Mouse (Mus musculus): ENCODE measurements around the gene Hipk2. TPM values are rescaled to one million over a fixed set of nuclear protein-coding genes. Genes with fewer than 3 reads are reported as not detected.

Gene Hipk2
- polyA plus RNA-seq (2015; fragmentation: Nextera tagmentation; extraction: Ambion mirVana), result 44.0 and 46.9 TPM in 2 replicates

GRCm38 (mm10) chr6:38876071-38876911, at the start of gene Hipk2:
Gene Hipk2, minus strand, starts transcription at chr6:38876165.
- Histone ChIP-seq H3K9ac (replicated peaks) (peak within 1 kb of the TSS; percentile 100), H3K4me2 (replicated peaks) (peak within 1 kb of the TSS; percentile 69), H3K27ac (peak within 1 kb of the TSS; percentile 98), H3K4me3 (replicated peaks) (peak within 1 kb of the TSS; percentile 100), H3K4me1 (replicated peaks) (peaks cover 33% of the 10 kb centered on the region), H3K36me3 (no peaks in the 10 kb centered on the region), H3K9me3 (no peaks in the 10 kb centered on the region), H3K27me3 (peaks cover 6% of the 10 kb centered on the region)
- under 1% methylated on average over 53 of the region's 108 CpGs for WGBS
- ATAC-seq, result peak; percentile 92

DNA sequence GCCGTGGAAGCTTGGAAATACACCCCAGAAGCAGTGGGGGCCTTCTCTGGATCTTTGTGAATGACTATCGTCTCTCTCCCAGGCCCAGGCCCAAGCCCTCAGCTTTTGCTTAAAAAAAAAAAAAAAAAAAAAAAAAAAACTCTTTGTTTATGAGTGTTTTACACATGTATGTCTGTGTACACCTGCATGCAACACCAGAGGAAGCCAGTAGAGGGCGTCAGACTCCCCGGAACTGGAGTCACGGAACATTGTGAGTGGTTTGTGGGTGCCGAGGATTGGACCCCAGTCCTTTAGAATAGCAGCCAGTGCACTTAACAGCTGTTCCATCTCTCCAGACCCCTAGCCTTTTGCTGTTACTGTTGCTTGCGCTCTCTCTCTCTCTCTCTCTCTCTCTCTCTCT, 49.8 kb upstream of the Hipk2 start:
- Histone ChIP-seq H3K9me3 (no peaks in the 10 kb centered on the region), H3K27ac (no peak overlapping the region), H3K9ac (replicated peaks) (no peak overlapping the region), H3K4me3 (replicated peaks) (no peak overlapping the region), H3K4me1 (replicated peaks) (peaks cover 10% of the 10 kb centered on the region; the same call in 1 of the 2 replicates), H3K4me2 (replicated peaks) (peak overlapping the region; percentile 33), H3K36me3 (no peaks in the 10 kb centered on the region), H3K27me3 (no peaks in the 10 kb centered on the region)
- 54% methylated on average over 7 of the region's 7 CpGs for WGBS
- no peak for ATAC-seq

DNA sequence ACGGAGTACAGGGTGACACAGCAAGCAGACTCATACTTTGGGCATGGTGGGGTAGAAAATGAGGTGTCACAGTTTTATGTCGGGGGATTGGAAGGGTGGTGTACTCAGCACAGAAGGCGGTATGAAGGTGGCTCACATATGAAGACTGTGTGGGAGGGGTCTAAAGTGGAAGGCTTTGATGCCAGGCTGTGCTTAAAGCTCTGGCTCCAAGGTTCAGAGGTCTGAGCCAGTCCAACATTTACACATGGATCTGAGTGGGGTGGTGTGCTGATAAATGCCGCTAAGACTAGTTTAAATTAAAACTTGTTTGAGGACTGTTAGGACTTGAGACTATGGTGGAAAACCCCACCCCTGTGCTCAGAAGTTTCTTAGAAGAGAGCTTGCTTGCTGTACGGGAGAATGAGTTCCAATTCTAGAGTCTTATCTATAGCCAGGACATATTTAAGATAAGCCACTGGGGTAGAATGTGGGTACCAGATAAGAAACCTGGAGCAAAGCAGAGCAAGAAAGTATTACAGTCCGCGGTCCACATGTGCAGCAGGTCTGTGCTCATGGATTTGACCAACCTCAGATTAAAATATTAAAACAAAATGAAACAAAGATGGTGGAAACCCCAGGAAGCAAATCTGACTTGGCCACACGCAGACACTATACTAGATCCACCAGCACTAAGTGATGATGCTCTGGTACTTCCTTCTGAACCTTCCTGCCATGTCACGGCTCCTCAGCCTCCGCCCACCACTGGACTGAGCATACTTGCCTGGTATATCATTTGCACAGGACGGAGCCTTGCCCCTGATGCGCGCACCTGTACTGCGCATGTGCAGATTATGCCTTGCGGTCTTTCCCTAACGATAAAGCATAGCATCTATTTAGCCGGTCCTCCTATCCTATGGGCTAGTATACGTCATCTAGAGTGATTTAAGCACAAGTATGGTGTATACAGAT, 48.2 kb upstream of the Hipk2 start:
- no peak overlapping the region for H3K27ac ChIP-seq
- H3K36me3 ChIP-seq, result no peaks in the 10 kb centered on the region
- ATAC-seq, result no peak

DNA sequence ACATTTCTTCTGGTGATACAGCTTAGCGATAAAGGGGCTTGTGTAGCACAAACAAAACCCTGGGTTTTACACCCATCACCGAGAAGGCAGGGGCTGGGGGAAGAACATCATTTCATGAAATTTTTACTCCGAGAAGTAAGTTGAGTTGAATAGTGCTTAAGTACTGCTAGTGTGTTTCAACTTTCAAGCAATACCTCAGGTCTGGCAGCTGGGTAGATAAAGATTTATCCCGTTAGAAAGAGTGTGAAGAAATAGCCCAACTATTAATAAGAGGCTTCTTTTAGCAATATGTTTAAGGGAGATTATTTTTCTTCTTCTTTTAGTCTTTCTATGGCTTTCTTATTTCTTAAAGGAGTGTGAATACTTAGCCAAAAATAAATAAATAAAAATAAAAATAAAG, 47.5 kb upstream of the Hipk2 start:
- Histone ChIP-seq H3K27ac (no peak overlapping the region), H3K4me1 (replicated peaks) (peaks cover 10% of the 10 kb centered on the region; the same call in 1 of the 2 replicates), H3K36me3 (no peaks in the 10 kb centered on the region), H3K9ac (replicated peaks) (no peak overlapping the region), H3K4me3 (replicated peaks) (no peak overlapping the region), H3K27me3 (no peaks in the 10 kb centered on the region), H3K4me2 (replicated peaks) (no peak overlapping the region), H3K9me3 (no peaks in the 10 kb centered on the region)
- no peak for ATAC-seq
- 93% methylated on average over 4 of the region's 4 CpGs for WGBS

More for the DNA sequence above, 48.2 kb upstream of the Hipk2 start:
- no peaks in the 10 kb centered on the region for H3K9me3 ChIP-seq
- no peaks in the 10 kb centered on the region for H3K27me3 ChIP-seq
- H3K4me1 ChIP-seq (replicated peaks), result peaks cover 10% of the 10 kb centered on the region; the same call in 1 of the 2 replicates
- WGBS, result 95% methylated on average over 18 of the region's 18 CpGs
- H3K4me3 ChIP-seq (replicated peaks), result no peak overlapping the region
- H3K9ac ChIP-seq (replicated peaks), result no peak overlapping the region
- no peak overlapping the region for H3K4me2 ChIP-seq (replicated peaks)

- no peak for ATAC-seq
- Histone ChIP-seq H3K27me3 (no peaks in the 10 kb centered on the region), H3K36me3 (no peaks in the 10 kb centered on the region), H3K27ac (no peak overlapping the region), H3K4me1 (replicated peaks) (peaks cover 10% of the 10 kb centered on the region; the same call in 1 of the 2 replicates), H3K4me3 (replicated peaks) (no peak overlapping the region), H3K4me2 (replicated peaks) (no peak overlapping the region), H3K9ac (replicated peaks) (no peak overlapping the region), H3K9me3 (no peaks in the 10 kb centered on the region)
- WGBS, result 70% methylated on average over 2 of the region's 2 CpGs
Measured at GRCm38 (mm10) chr6:38922517-38922916, 46.6 kb upstream of the Hipk2 start.

DNA sequence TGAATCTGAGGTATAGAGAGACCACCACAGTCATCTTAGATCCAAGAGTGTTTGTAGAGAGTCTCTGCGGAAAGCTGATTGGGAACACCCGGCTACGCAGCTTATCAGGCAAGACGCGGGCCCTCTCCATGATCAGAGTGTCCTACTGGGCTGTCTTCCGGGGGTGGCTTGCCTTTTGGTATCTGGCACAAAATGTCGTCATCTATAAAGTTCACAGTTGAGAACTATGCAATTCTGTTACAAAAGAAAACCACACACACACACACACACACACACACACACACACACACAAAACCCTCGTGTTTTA, 45.8 kb upstream of the Hipk2 start:
- Histone ChIP-seq H3K4me1 (replicated peaks) (peaks cover 10% of the 10 kb centered on the region; the same call in 1 of the 2 replicates), H3K36me3 (no peaks in the 10 kb centered on the region), H3K9ac (replicated peaks) (no peak overlapping the region), H3K9me3 (no peaks in the 10 kb centered on the region), H3K4me2 (replicated peaks) (no peak overlapping the region), H3K27me3 (no peaks in the 10 kb centered on the region), H3K4me3 (replicated peaks) (no peak overlapping the region), H3K27ac (no peak overlapping the region)
- WGBS, result 87% methylated on average over 8 of the region's 8 CpGs
- ATAC-seq, result no peak

DNA sequence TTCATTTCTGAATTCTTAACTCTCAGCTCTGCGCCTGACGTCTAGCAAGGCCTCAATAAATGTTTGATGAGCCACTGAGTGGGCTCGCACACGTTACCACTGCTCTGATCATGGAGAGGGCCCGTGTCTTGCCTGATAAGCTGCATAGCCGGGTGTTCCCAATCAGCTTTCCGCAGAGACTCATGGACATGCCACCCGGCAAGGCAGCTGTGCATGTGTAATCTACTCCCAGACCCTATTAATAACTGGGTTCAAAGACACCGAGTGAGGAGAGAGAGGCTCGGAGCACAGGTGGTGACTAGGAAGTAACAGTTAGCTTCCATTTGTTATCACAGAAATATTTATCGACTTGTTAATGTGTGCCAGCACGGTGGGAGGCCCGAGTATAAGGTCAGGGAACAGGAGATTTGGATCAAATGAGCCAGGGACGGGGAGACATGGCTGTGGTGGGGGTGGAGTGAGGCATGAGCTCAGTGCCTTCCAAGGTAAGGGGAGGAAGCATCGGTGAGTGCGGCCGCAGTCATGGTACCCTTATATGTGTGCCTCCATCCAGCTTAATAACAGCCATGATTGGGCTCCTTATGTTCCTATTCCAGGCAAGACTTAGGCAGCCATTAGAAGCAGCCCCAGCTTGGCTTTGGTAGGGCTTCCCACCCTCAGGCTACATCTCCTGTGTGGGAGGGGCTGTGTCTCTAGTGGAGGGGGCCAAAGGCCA, 45.3 kb upstream of the Hipk2 start:
- no peak overlapping the region for H3K9ac ChIP-seq (replicated peaks)
- no peak overlapping the region for H3K27ac ChIP-seq
- 78% methylated on average over 17 of the region's 17 CpGs for WGBS
- H3K36me3 ChIP-seq, result no peaks in the 10 kb centered on the region
- H3K27me3 ChIP-seq, result no peaks in the 10 kb centered on the region
- no peaks in the 10 kb centered on the region for H3K9me3 ChIP-seq
- H3K4me2 ChIP-seq (replicated peaks), result no peak overlapping the region
- H3K4me3 ChIP-seq (replicated peaks), result no peak overlapping the region
- peak; percentile 45; the same call in 1 of the 2 replicates for ATAC-seq
- H3K4me1 ChIP-seq (replicated peaks), result peaks cover 5% of the 10 kb centered on the region; the same call in 1 of the 2 replicates

- no peaks in the 10 kb centered on the region for H3K27me3 ChIP-seq
- 80% methylated on average over 6 of the region's 6 CpGs for WGBS
- H3K9me3 ChIP-seq, result no peaks in the 10 kb centered on the region
- no peak overlapping the region for H3K9ac ChIP-seq (replicated peaks)
- no peak for ATAC-seq
- H3K27ac ChIP-seq, result no peak overlapping the region
- H3K36me3 ChIP-seq, result no peaks in the 10 kb centered on the region
- H3K4me1 ChIP-seq (replicated peaks), result 0 out of 2 replicates have a peak, but pooled peaks cover 3% of the 10 kb centered on the region
- H3K4me3 ChIP-seq (replicated peaks), result no peak overlapping the region
- no peak overlapping the region for H3K4me2 ChIP-seq (replicated peaks)
Measured at GRCm38 (mm10) chr6:38920141-38920540, 44.2 kb upstream of the Hipk2 start.

GRCm38 (mm10) chr6:38919135-38919740, 43.3 kb upstream of the Hipk2 start:
- no peak overlapping the region for H3K27ac ChIP-seq
- 90% methylated on average over 14 of the region's 14 CpGs for WGBS
- no peaks in the 10 kb centered on the region for H3K27me3 ChIP-seq
- peaks cover 10% of the 10 kb centered on the region for H3K4me1 ChIP-seq (replicated peaks)
- H3K4me3 ChIP-seq (replicated peaks), result no peak overlapping the region
- ATAC-seq, result no peak
- no peaks in the 10 kb centered on the region for H3K9me3 ChIP-seq
- H3K9ac ChIP-seq (replicated peaks), result no peak overlapping the region
- no peaks in the 10 kb centered on the region for H3K36me3 ChIP-seq
- no peak overlapping the region for H3K4me2 ChIP-seq (replicated peaks)

DNA sequence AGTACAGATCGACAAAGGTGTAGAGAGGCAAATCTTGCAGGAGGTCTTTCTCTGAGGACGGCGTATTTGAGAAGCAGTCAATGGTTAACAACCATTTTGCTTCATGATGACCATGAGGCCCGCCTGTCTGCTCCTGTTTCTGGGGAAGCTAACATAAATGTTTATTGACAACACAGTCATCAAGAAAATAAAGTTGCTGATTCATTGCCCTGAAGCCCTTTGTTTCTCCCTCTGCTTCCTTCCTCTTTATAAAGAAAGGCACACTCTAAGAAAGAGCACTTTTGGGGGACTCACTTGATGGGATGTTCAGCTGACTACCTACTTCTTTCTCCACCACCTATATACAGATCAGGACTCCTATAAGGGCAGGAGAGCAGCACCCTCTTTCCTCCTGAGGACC, 42.8 kb upstream of the Hipk2 start:
- 97% methylated on average over 4 of the region's 4 CpGs for WGBS
- no peak for ATAC-seq

DNA sequence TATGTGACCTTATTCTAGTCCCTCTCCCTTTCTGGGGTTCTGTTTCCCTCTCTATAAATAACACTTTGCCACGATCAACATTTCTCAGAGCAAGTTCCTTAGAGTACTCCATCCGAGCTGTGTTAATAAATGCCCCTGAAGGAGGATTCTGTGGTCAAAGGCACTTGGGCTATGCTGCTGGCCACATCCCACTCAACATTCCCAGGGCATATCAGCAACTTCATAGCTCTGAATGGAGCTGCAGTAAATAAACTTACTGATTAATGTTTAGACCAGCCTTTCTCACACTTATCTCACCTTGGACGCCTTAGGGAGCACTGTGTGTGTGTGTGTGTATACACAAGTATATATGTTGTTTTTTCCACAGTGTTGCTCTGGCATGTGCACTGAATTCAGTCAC, 41.5 kb upstream of the Hipk2 start:
- 82% methylated on average over 3 of the region's 3 CpGs for WGBS
- no peak overlapping the region for H3K9ac ChIP-seq (replicated peaks)
- H3K27ac ChIP-seq, result no peak overlapping the region
- peaks cover 27% of the 10 kb centered on the region for H3K4me1 ChIP-seq (replicated peaks)
- H3K4me3 ChIP-seq (replicated peaks), result no peak overlapping the region
- H3K9me3 ChIP-seq, result no peaks in the 10 kb centered on the region
- no peak for ATAC-seq
- H3K27me3 ChIP-seq, result no peaks in the 10 kb centered on the region
- H3K36me3 ChIP-seq, result no peaks in the 10 kb centered on the region
- no peak overlapping the region for H3K4me2 ChIP-seq (replicated peaks)

More for the DNA sequence above, 42.8 kb upstream of the Hipk2 start:
- no peak overlapping the region for H3K27ac ChIP-seq
- no peaks in the 10 kb centered on the region for H3K36me3 ChIP-seq
- no peak overlapping the region for H3K4me2 ChIP-seq (replicated peaks)
- H3K9ac ChIP-seq (replicated peaks), result no peak overlapping the region
- H3K27me3 ChIP-seq, result no peaks in the 10 kb centered on the region
- H3K9me3 ChIP-seq, result no peaks in the 10 kb centered on the region
- H3K4me3 ChIP-seq (replicated peaks), result no peak overlapping the region
- H3K4me1 ChIP-seq (replicated peaks), result peaks cover 15% of the 10 kb centered on the region

Data from midbrain, embryonic 13.5 days (tissue).